Mouse (Mus musculus) NIH3T3 (cell line): ENCODE measurements around the gene Tigd2.

Experiments
- DNase-seq: peaks from one replicate; pipeline ENCODE4 v3.0.0-alpha.2; 2012; ENCODE audit warnings: low read depth

The Tigd2 gene

GRCm38 (mm10) chr6:59255909-59256308 is 47.2 kb downstream of the Tigd2 start:
- DNase-seq: peak; percentile 35
